Mouse (Mus musculus): ENCODE measurements at regions not wholly inside any gene's neighbourhood (a gene's known extent, or its start where the extent isn't known, plus 50 kb on each side); places are given as distances from the start of the nearest gene placed in this dataset.

DNA sequence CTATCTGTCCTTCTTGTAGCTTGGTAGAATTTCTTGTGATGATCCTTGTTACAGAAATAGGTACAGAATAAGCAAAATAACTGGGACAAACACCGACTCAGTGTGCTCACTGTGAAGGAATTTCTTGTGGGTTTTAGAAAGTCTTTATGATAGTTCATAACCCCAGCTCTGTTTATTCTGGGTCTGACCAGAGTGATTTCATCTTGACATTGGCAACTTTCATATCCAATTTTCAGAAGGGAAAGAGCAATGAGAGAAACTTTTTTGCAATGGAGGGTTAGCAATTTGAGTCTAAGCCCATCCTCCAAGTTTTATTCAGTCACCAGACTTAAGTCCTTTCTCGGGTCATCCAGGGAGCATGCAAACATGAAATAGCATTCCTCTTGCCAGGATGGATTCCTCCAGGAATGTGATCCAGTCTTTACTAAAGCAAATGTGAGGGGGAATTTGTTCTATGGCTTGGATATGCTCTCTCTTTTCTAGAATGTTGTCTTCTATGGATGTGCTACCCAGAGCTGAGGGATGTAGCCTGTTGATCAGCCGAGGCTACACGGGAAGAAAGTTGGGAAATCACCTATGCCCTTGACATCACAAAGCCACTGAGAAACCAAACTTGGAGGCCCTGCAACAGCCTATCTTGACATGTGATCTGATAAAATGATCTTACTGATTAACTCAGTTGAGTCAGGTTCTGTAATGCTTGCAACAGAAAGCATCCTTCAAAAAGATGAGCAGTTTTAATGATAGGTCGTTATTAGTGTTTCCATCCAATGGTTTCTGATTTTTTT is 163.2 kb upstream of the Olig3 start:
- Histone ChIP-seq H3K4me3 (ENCODE audit: low read depth, low read length) (no peak overlapping the region), H3K9me3 (ENCODE audit: low read length) (no peaks in the 10 kb centered on the region), H3K4me1 (ENCODE audit: insufficient read depth, low read depth, low read length) (no peaks in the 10 kb centered on the region), H3K27me3 (replicated peaks; ENCODE audit: insufficient read depth, low read length) (no peaks in the 10 kb centered on the region), H3K4me2 (replicated peaks; ENCODE audit: low read depth, low read length) (no peak overlapping the region), H3K9ac (replicated peaks; ENCODE audit: low read depth) (no peak overlapping the region), H3K36me3 (ENCODE audit: insufficient read depth, low read length) (no peaks in the 10 kb centered on the region), H3K27ac (ENCODE audit: low read length) (no peak overlapping the region)
- no peak for DNase-seq (ENCODE audit: low spot score)
- TF ChIP-seq EP300 (IDR thresholded peaks at IDR 0.05) (no peak), CTCF (IDR thresholded peaks at IDR 0.05) (no peak)
- no peak for ATAC-seq
- WGBS, result 58% methylated on average over 5 of the region's 5 CpGs

DNA sequence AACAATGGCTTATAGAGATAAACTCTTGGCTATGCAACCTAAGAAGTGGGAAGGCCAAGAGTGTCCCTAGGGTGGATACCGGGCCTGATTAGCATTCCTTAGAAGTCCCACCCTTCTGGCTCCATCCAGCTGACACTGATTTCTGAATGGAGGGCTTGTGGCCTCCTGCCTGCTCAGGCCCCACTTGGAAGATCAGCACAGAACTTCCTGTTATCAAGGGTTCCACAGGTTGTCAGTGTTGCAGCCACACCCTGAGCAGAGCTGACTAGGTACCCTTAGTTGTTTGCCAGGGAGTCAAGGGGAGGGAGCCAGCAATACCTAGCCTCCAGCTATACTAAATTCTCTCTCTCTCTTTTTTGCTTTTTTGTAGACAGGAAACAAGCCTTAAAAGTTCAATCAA is 164.1 kb upstream of the Olig3 start:
- H3K9me3 ChIP-seq (ENCODE audit: low read length), result no peaks in the 10 kb centered on the region
- no peaks in the 10 kb centered on the region for H3K36me3 ChIP-seq (ENCODE audit: insufficient read depth, low read length)
- no peak overlapping the region for H3K4me3 ChIP-seq (ENCODE audit: low read depth, low read length)
- no peak for TF ChIP-seq CTCF (IDR thresholded peaks at IDR 0.05)
- TF ChIP-seq EP300 (IDR thresholded peaks at IDR 0.05), result no peak
- DNase-seq (ENCODE audit: low spot score) (no peak), ATAC-seq (no peak)
- H3K27ac ChIP-seq (ENCODE audit: low read length), result no peak overlapping the region
- H3K27me3 ChIP-seq (replicated peaks; ENCODE audit: insufficient read depth, low read length), result no peaks in the 10 kb centered on the region
- H3K4me2 ChIP-seq (replicated peaks; ENCODE audit: low read depth, low read length), result no peak overlapping the region
- H3K4me1 ChIP-seq (ENCODE audit: insufficient read depth, low read depth, low read length), result no peaks in the 10 kb centered on the region
- no peak overlapping the region for H3K9ac ChIP-seq (replicated peaks; ENCODE audit: low read depth)
- WGBS, result 18% methylated on average over 1 of the region's 1 CpGs

DNA sequence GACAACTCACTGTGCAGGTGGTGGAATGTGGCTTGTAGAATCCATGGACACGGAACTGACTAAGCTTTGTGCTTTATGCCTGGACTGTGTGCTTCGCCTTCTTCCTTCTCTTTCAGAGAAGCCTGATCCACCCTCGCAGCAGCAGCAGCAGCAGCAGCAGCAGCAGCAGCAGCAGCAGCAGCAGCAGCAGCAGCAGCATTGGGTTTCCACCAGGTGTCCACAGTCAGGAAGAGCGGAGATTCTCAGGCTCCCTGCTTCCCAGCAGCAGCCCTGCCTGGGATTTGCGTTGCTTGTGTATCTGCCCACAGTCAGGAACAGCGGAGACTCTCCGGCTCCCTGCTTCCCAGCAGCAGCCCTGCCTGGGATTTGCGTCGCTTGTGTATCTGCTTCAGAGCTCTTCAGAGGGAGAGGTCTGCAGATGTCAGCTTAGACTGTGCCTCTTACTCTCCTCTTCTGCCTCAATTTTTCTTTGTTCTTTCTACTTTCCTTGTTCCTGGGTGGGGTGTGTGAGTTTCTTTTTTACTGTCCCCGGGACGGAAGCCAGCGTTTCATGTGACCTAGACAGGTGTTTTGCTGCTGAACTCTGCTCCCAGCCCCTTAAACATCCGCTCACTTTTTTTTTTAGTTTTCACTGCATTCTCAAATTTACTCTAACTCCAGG is 168.1 kb upstream of the Olig3 start:
- DNase-seq (ENCODE audit: low spot score) (peak; percentile 19), ATAC-seq (no peak)
- no peaks in the 10 kb centered on the region for H3K36me3 ChIP-seq (ENCODE audit: insufficient read depth, low read length)
- no peaks in the 10 kb centered on the region for H3K27me3 ChIP-seq (replicated peaks; ENCODE audit: insufficient read depth, low read length)
- TF ChIP-seq EP300 (IDR thresholded peaks at IDR 0.05), result no peak
- peak; percentile 23; the same call in 1 of the 2 replicates for TF ChIP-seq CTCF (IDR thresholded peaks at IDR 0.05)
- WGBS, result 11% methylated on average over 13 of the region's 13 CpGs
- H3K4me2 ChIP-seq (replicated peaks; ENCODE audit: low read depth, low read length), result peak overlapping the region; percentile 44
- H3K4me1 ChIP-seq (ENCODE audit: insufficient read depth, low read depth, low read length), result no peaks in the 10 kb centered on the region
- H3K9ac ChIP-seq (replicated peaks; ENCODE audit: low read depth), result no peak overlapping the region
- H3K4me3 ChIP-seq (ENCODE audit: low read depth, low read length), result no peak overlapping the region
- no peak overlapping the region for H3K27ac ChIP-seq (ENCODE audit: low read length)
- no peaks in the 10 kb centered on the region for H3K9me3 ChIP-seq (ENCODE audit: low read length)

DNA sequence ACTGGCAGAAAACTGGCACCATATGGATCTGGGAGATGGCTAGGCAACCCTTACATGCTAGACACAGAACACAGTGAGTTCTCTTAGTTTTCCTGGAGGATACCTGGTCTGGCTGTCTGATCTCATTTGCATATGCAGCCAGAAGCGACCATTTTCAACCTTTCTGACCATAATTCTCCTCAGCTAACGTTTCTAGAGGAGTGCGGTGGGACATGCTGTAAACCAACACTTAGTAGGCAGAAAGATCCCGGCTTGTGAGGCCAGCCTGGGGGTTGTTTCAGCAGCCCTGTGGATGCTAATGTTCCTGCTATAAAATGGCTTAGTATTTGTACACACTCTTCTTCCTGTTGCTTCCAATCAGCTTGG is 168.6 kb upstream of the Olig3 start:
- no peak overlapping the region for H3K9ac ChIP-seq (replicated peaks; ENCODE audit: low read depth)
- H3K4me1 ChIP-seq (ENCODE audit: insufficient read depth, low read depth, low read length), result no peaks in the 10 kb centered on the region
- peak overlapping the region; percentile 44; the same call in 1 of the 2 replicates for H3K4me2 ChIP-seq (replicated peaks; ENCODE audit: low read depth, low read length)
- H3K36me3 ChIP-seq (ENCODE audit: insufficient read depth, low read length), result no peaks in the 10 kb centered on the region
- ATAC-seq (no peak), DNase-seq (ENCODE audit: low spot score) (no peak)
- H3K27me3 ChIP-seq (replicated peaks; ENCODE audit: insufficient read depth, low read length), result no peaks in the 10 kb centered on the region
- 43% methylated on average over 4 of the region's 4 CpGs for WGBS
- H3K27ac ChIP-seq (ENCODE audit: low read length), result no peak overlapping the region
- no peaks in the 10 kb centered on the region for H3K9me3 ChIP-seq (ENCODE audit: low read length)
- TF ChIP-seq EP300 (IDR thresholded peaks at IDR 0.05), result no peak
- no peak for TF ChIP-seq CTCF (IDR thresholded peaks at IDR 0.05)
- H3K4me3 ChIP-seq (ENCODE audit: low read depth, low read length), result no peak overlapping the region

DNA sequence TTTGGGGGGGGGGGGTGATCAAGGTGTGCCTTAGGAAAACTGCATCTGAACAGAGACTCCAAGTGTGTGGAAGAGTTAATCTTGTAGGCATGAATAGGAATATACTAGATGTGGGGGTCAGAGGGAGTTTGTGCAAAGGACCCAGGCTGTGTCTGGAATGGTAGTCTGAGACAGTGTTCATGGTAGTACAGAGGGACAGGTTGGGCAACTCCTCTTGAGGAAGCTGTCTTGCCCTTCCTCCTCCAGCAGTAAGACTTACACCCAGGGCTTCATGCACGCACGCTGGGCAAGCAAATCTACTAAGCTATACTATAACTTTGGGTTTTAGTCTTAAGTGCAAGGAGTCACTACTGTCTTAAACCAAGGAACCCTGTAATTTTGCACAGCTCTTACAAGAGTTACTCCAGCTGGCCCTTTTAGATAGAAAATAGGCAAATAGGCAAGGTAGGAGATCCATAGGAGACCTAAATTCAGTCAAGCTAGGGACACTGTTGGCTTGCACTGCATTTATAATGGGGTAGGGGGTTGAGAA is 169.2 kb upstream of the Olig3 start:
- H3K27ac ChIP-seq (ENCODE audit: low read length), result no peak overlapping the region
- H3K9ac ChIP-seq (replicated peaks; ENCODE audit: low read depth), result no peak overlapping the region
- TF ChIP-seq EP300 (IDR thresholded peaks at IDR 0.05) (no peak), CTCF (IDR thresholded peaks at IDR 0.05) (no peak)
- no peak overlapping the region for H3K4me3 ChIP-seq (ENCODE audit: low read depth, low read length)
- H3K4me1 ChIP-seq (ENCODE audit: insufficient read depth, low read depth, low read length), result no peaks in the 10 kb centered on the region
- ATAC-seq (no peak), DNase-seq (ENCODE audit: low spot score) (no peak)
- H3K4me2 ChIP-seq (replicated peaks; ENCODE audit: low read depth, low read length), result no peak overlapping the region
- no peaks in the 10 kb centered on the region for H3K27me3 ChIP-seq (replicated peaks; ENCODE audit: insufficient read depth, low read length)
- H3K36me3 ChIP-seq (ENCODE audit: insufficient read depth, low read length), result no peaks in the 10 kb centered on the region
- H3K9me3 ChIP-seq (ENCODE audit: low read length), result no peaks in the 10 kb centered on the region
- 77% methylated on average over 2 of the region's 2 CpGs for WGBS

DNA sequence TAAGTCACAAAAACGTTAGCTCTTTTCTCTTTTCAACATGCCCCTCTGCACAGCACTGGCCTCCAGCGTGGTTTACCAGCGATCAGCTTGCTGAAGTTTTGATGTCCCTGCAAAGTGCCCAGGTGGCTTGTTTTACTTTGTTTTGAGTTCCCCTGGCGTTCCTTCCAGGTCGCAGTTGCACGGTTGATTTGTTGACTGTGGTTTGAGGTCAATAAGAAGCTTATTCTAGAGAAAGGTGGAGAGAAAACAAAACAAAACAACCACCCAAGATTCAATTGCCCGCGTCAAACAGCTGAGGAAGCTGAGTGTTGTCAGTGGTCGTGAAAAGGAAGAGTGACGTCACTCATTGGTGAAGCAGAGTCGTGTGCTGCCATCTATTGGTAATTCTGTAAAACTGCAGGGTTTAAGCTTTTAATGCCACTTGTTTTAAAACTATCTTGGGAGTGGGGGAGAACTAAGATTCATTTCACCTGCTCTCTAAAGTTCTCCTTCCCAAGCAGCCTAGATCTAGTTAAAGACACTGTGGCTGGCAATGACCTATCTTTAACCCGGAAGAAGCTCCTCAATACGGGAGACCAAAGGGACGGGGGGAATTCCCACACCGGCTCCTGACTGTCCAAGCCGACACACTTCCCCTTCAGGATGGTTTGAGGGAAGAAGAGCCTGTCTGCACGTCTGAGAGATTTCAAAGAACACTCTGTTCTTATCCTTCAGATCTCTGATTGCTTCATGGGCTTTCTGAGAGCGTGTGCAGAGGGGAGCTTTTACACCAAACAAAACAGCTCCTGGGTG is 170.3 kb upstream of the Olig3 start:
- no peak overlapping the region for H3K27ac ChIP-seq (ENCODE audit: low read length)

More for the DNA sequence above, 170.3 kb upstream of the Olig3 start:
- Histone ChIP-seq H3K4me1 (ENCODE audit: insufficient read depth, low read depth, low read length) (no peaks in the 10 kb centered on the region), H3K4me3 (ENCODE audit: low read depth, low read length) (peak overlapping the region; percentile 30), H3K9me3 (ENCODE audit: low read length) (no peaks in the 10 kb centered on the region), H3K27me3 (replicated peaks; ENCODE audit: insufficient read depth, low read length) (no peaks in the 10 kb centered on the region), H3K36me3 (ENCODE audit: insufficient read depth, low read length) (no peaks in the 10 kb centered on the region), H3K9ac (replicated peaks; ENCODE audit: low read depth) (peak overlapping the region; percentile 30), H3K4me2 (replicated peaks; ENCODE audit: low read depth, low read length) (peak overlapping the region; percentile 43)
- ATAC-seq, result peak; percentile 78
- peak; percentile 97 for DNase-seq (ENCODE audit: low spot score)
- TF ChIP-seq EP300 (IDR thresholded peaks at IDR 0.05), result peak; percentile 59; the same call in 1 of the 2 replicates
- peak; percentile 90 for TF ChIP-seq CTCF (IDR thresholded peaks at IDR 0.05)
- 6% methylated on average over 18 of the region's 18 CpGs for WGBS

Measured in lung, postnatal 0 days (tissue).